Mouse (Mus musculus) myocyte (in vitro differentiated cells): Measurements from ENCODE around the gene Angptl2. TPM values are rescaled to one million over a fixed set of nuclear protein-coding genes. Genes with fewer than 3 reads are reported as not detected.

Experiments
- H3K27me3 ChIP-seq: one replicate; pipeline ENCODE4 v1.6.1; 2011; ENCODE audit not compliant: control insufficient read depth, insufficient read depth, insufficient read length
- H3K36me3 ChIP-seq: one replicate; pipeline ENCODE4 v1.6.1; 2011; ENCODE audit not compliant: control insufficient read depth, insufficient read depth
- H3K4me2 ChIP-seq: one replicate; pipeline ENCODE4 v1.6.1; 2011; ENCODE audit warnings: low read depth, control low read depth
- H3K4me3 ChIP-seq: one replicate; pipeline ENCODE4 v1.5.1; 2011; ENCODE audit warnings: mild to moderate bottlenecking, control low read depth, moderate library complexity
- H3K79me2 ChIP-seq: one replicate; pipeline ENCODE4 v1.6.1; 2011; ENCODE audit not compliant: control insufficient read depth, insufficient read depth
- H3ac ChIP-seq: one replicate; pipeline ENCODE4 v1.6.1; 2011; ENCODE audit not compliant: control insufficient read depth, insufficient read length
- CEBPB ChIP-seq: IDR thresholded peaks from 2 replicates; pipeline ENCODE4 v1.6.1; 2011; ENCODE audit warnings: mild to moderate bottlenecking, moderate library complexity; ENCODE audit not compliant: poor library complexity, insufficient read depth, severe bottlenecking
- E2F4 ChIP-seq: IDR thresholded peaks from one replicate; pipeline ENCODE4 v1.6.1; 2011; ENCODE audit warnings: mild to moderate bottlenecking, control low read depth, moderate library complexity; ENCODE audit not compliant: insufficient read depth
- MAX ChIP-seq: IDR thresholded peaks from one replicate; pipeline ENCODE4 v1.6.1; 2011; ENCODE audit warnings: low read depth, mild to moderate bottlenecking, control low read depth
- MYOD1 ChIP-seq, 3 experiments: IDR thresholded peaks; one replicate each; pipeline ENCODE4 v1.6.1; 2011; ENCODE audit warnings: control low read depth in 2 of 3, low read depth in 2 of 3, mild to moderate bottlenecking in 2 of 3, moderate library complexity in 1 of 3; ENCODE audit not compliant: insufficient read length in 2 of 3, control insufficient read depth in 1 of 3
- MYOG ChIP-seq, 3 experiments: IDR thresholded peaks; one replicate each; pipeline ENCODE4 v1.6.1; 2011; ENCODE audit warnings: control low read depth in 2 of 3, low read depth in 2 of 3, mild to moderate bottlenecking in 2 of 3; ENCODE audit not compliant: insufficient read length in 2 of 3, control insufficient read depth in 1 of 3, insufficient read depth in 1 of 3
- POLR2A ChIP-seq: IDR thresholded peaks from one replicate; pipeline ENCODE4 v1.6.1; 2011; ENCODE audit warnings: low read depth, mild to moderate bottlenecking, control low read depth, moderate library complexity; ENCODE audit not compliant: insufficient read length
- POLR2AphosphoS2 ChIP-seq: IDR thresholded peaks from one replicate; pipeline ENCODE4 v1.6.1; 2011; ENCODE audit warnings: low read depth, control low read depth; ENCODE audit not compliant: insufficient read length
- REST ChIP-seq: IDR thresholded peaks from one replicate; pipeline ENCODE4 v1.6.1; 2011; ENCODE audit warnings: mild to moderate bottlenecking, control low read depth, moderate library complexity; ENCODE audit not compliant: insufficient read depth, insufficient read length
- SRF ChIP-seq: IDR thresholded peaks from one replicate; pipeline ENCODE4 v1.6.1; 2011; ENCODE audit warnings: low read depth; ENCODE audit not compliant: control insufficient read depth, insufficient read length
- TCF12 ChIP-seq: IDR thresholded peaks from one replicate; pipeline ENCODE4 v1.6.1; 2011; ENCODE audit warnings: mild to moderate bottlenecking, control low read depth; ENCODE audit not compliant: poor library complexity, insufficient read depth, severe bottlenecking
- TCF3 ChIP-seq: IDR thresholded peaks from one replicate; pipeline ENCODE4 v1.6.1; 2011; ENCODE audit warnings: low read depth, control low read depth; ENCODE audit not compliant: insufficient read length
- USF1 ChIP-seq: IDR thresholded peaks from one replicate; pipeline ENCODE4 v1.6.1; 2011; ENCODE audit warnings: low read depth, mild to moderate bottlenecking, control low read depth, moderate library complexity
- polyA plus RNA-seq: library from polyadenylated mRNA; unstranded; fragments of >200 nt; fragmentation: generic; extraction: Trizol; gene quantifications from one replicate; pipeline ENCODE4 v1.2.1, GENCODE M21; 2012; ENCODE audit warnings: missing spikeins

Angptl2 gene
- polyA plus RNA-seq, 1 experiment, result 130 TPM

DNA sequence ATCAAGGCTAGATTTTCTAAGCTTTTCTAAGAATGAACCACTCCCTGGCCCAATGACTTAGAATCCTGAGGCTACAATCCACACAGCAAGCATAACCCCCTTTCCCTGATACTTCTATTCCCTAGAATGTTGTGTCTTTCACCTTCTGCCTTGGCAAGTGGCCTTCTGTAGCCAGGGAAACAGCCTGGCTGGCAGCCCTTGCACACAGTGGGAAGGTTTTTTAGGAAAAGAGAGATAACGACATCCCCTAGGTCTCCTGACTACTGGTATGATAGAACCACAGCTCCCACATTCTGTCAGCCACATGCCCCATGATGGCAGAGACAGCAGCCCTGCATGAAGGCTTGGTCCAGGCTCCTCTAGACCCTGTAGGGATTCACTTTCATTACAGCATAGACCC, 55.6 kb downstream of the Angptl2 start:
- H3K27me3 ChIP-seq, result no peaks in the 10 kb centered on the region
- H3K36me3 ChIP-seq, result no peaks in the 10 kb centered on the region
- no peak overlapping the region for H3K4me2 ChIP-seq
- TF ChIP-seq MYOG (IDR thresholded peaks at IDR 0.05; ENCODE audit: control insufficient read depth in 1 of 3, insufficient read depth in 1 of 3, insufficient read length in 2 of 3, low read depth in 2 of 3) (no peak), TCF12 (no peak), POLR2AphosphoS2 (no peak), MYOD1 (IDR thresholded peaks at IDR 0.05; ENCODE audit: control insufficient read depth in 1 of 3, insufficient read length in 2 of 3, low read depth in 2 of 3) (no peak), E2F4 (no peak), USF1 (no peak), TCF3 (no peak)
- no peak overlapping the region for H3K4me3 ChIP-seq
- no peaks in the 10 kb centered on the region for H3K79me2 ChIP-seq
- H3ac ChIP-seq, result no peak overlapping the region

DNA sequence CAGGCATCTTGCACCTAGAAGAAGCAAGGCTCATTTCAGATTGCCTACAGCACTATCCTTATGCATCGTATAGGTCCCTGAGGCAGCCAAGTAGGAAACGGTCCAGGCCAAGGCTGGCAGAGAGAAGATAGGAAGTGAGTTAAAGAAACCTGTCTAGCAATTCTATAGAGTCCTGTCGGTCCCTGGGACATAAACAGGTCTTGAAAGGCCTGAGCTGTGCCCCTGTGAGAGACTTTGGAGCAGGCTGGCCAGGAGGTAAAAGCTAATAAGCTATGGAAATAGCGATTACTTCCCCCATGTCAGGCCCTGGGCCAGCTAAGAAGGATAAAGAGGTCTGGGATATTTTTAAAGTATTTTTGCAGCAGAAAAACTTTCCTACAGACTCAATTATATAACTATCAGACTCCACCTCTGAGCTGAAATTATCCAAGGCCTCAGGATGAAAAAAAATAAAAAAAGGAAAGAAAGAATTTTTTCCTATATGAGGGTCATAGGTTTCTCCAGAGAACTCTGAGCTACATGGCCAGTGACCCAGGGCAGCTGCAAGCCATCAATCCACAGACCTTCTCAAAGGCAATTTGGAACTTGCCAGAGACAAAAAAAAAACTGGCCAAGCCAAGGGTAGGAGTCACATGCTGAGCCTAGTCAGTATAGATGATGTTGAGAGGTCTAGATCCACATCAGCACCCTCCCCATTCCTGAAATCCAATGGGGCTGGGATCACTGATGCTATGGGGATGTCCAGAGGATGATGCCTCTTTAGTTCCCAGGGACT, 57.0 kb downstream of the Angptl2 start:
- Histone ChIP-seq H3K4me2 (no peak overlapping the region), H3K36me3 (no peaks in the 10 kb centered on the region), H3ac (no peak overlapping the region), H3K27me3 (no peaks in the 10 kb centered on the region), H3K4me3 (no peak overlapping the region), H3K79me2 (no peaks in the 10 kb centered on the region)
- TF ChIP-seq MAX (no peak), MYOG (IDR thresholded peaks at IDR 0.05; ENCODE audit: control insufficient read depth in 1 of 3, insufficient read depth in 1 of 3, insufficient read length in 2 of 3, low read depth in 2 of 3) (no peak), POLR2AphosphoS2 (no peak), REST (no peak), MYOD1 (IDR thresholded peaks at IDR 0.05; ENCODE audit: control insufficient read depth in 1 of 3, insufficient read length in 2 of 3, low read depth in 2 of 3) (no peak), E2F4 (no peak), SRF (no peak), TCF3 (no peak), CEBPB (no peak), USF1 (no peak), POLR2A (no peak), TCF12 (no peak)

- Histone ChIP-seq H3K79me2 (no peaks in the 10 kb centered on the region), H3K4me2 (no peak overlapping the region), H3ac (no peak overlapping the region), H3K36me3 (no peaks in the 10 kb centered on the region), H3K4me3 (no peak overlapping the region), H3K27me3 (no peaks in the 10 kb centered on the region)
- no peak for TF ChIP-seq USF1
- TF ChIP-seq E2F4, result no peak
- no peak for TF ChIP-seq SRF
- TF ChIP-seq MYOG (IDR thresholded peaks at IDR 0.05; ENCODE audit: control insufficient read depth in 1 of 3, insufficient read depth in 1 of 3, insufficient read length in 2 of 3, low read depth in 2 of 3), result no peak
- no peak for TF ChIP-seq TCF12
- TF ChIP-seq MYOD1 (IDR thresholded peaks at IDR 0.05; ENCODE audit: control insufficient read depth in 1 of 3, insufficient read length in 2 of 3, low read depth in 2 of 3), result no peak
- TF ChIP-seq POLR2AphosphoS2, result no peak
- no peak for TF ChIP-seq TCF3
- TF ChIP-seq CEBPB, result no peak
Measured at GRCm38 (mm10) chr2:33274719-33275490, 59.0 kb downstream of the Angptl2 start.

- no peak for TF ChIP-seq MAX
- no peak for TF ChIP-seq CEBPB
- no peak for TF ChIP-seq TCF3
- TF ChIP-seq TCF12, result no peak
- TF ChIP-seq POLR2A, result no peak
- TF ChIP-seq SRF, result no peak
- no peak for TF ChIP-seq USF1
- no peak for TF ChIP-seq E2F4
- no peak for TF ChIP-seq POLR2AphosphoS2
- TF ChIP-seq MYOG (IDR thresholded peaks at IDR 0.05; ENCODE audit: control insufficient read depth in 1 of 3, insufficient read depth in 1 of 3, insufficient read length in 2 of 3, low read depth in 2 of 3), result no peak
- no peak for TF ChIP-seq REST
- TF ChIP-seq MYOD1 (IDR thresholded peaks at IDR 0.05; ENCODE audit: control insufficient read depth in 1 of 3, insufficient read length in 2 of 3, low read depth in 2 of 3), result no peak
- Histone ChIP-seq H3K36me3 (no peaks in the 10 kb centered on the region), H3ac (no peak overlapping the region), H3K4me2 (no peak overlapping the region), H3K79me2 (no peaks in the 10 kb centered on the region), H3K4me3 (no peak overlapping the region), H3K27me3 (no peaks in the 10 kb centered on the region)
Measured at GRCm38 (mm10) chr2:33279758-33280157, 63.9 kb downstream of the Angptl2 start.
